Mouse (Mus musculus) brain, adult 2 months (tissue): ENCODE results near the gene 1700011L22Rik.

ENCODE experiments used
- DNase-seq: peaks from one replicate; pipeline ENCODE4 v3.0.0; 2011; ENCODE audit warnings: low read depth, low spot score

The 1700011L22Rik gene

DNA sequence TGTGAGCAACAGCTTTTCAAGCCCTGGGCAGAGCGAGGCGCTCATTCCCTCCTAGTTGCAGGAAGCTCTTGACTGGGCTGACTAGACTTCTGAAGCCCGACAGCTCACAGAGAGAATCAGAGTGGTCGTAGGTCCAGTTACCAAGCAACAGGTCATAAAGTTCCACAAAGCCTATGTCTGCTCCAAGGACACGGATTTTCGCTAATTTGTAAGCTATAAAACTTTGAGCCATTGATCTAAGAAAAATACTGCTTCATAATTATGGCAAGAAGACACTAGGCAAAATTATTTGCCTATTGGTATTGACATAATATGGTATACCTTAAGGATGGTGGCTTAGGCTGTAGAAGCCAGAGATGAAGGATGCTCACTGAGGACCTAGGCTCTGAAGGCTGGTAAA, at the start of gene 1700011L22Rik:
Gene 1700011L22Rik (minus strand): TSS at position 101 of the 400 bp plus-strand sequence.
- no peak for DNase-seq

DNA sequence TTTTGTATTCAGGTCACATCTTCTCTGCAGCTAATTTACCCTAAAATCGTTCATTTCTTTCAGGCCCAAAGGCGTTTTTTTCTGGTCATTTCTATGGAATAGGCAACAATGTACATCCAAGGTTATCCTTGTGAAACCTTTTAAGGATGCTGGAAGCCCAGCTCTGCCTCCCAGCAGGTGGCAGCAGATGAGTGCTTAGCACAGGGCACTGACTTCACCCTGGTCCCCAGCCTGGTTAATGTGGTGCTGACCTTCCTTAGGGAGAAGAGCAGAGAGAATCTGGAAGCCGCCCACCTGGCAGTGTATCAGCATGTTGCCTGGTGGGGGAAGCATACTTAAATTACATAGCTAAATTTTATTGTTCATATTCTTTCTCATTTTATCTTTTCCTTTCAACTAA, 49.4 kb upstream of the 1700011L22Rik start:
- DNase-seq = peak; percentile 82

DNA sequence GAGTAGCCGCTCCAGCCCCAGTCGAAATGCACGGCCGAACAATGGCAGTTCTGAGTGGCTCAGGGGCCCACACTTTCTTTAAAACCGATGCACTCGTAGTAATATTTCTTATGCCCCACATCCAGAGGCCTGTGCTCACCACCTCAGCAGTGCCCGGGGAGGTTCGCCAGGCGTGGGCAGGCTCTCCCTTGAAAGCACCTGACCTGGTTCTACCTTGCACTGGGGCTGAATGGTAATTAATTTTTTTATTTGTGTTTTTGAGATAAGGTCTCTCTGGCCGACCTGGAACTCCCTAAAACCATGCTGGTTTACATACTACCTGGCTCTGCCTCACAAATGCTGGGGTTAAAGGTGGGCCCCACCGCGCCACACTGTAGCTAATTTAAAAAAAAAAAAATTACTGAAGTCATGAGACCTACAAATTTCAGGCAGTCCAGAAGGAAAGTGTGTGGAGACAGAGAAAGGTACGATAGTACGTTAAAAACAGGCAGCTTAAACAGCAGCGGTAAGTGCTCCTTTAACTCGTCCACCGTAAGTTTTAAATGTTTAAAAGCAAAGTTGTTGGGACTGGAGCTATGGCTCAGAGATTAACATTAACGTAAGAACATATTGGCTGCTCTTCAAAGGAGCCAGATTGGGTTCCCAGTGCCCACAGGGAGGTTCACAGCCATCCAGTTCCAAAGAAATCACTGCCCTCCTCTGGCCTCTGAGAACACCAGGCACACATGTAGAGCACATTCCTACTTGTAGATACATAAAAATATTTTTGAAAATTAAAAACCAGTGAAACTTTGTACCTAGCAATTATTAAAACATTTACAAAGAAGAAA, 47.1 kb upstream of the 1700011L22Rik start:
- DNase-seq = no peak

GRCm38 (mm10) chr8:79294610-79295275, 46.4 kb upstream of the 1700011L22Rik start, which contains the start of gene Mmaa:
TSS of gene Mmaa (minus strand) at chr8:79294937.
- DNase-seq = peak; percentile 98

GRCm38 (mm10) chr8:79293841-79294240, 45.5 kb upstream of the 1700011L22Rik start:
- DNase-seq = peak; percentile 19

DNA sequence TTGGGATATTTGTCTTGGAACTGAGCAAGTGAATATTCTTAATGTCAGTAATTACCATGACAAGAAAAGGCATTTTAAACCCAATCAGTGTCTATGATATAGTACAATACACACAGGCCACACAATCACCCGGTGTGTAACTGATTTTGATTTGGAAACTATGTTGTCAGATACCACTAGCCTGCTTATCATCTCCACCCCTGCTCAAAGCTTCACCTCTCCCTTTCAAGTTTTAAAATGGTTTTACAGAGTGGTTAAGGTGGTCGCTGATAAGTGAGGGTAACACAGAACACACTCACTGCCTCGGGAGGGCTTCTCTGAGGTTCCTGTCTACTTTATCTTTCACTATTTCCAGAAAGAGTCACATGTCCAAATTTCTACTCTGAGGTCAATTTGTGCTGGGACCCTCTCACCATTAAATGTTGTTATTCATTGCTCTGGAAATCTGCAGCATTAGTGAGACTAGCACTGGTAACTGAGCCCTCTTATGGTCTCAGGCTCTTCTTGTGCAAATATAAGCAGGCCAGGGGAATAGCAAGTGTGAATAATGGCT, 44.4 kb upstream of the 1700011L22Rik start:
- DNase-seq = no peak

DNA sequence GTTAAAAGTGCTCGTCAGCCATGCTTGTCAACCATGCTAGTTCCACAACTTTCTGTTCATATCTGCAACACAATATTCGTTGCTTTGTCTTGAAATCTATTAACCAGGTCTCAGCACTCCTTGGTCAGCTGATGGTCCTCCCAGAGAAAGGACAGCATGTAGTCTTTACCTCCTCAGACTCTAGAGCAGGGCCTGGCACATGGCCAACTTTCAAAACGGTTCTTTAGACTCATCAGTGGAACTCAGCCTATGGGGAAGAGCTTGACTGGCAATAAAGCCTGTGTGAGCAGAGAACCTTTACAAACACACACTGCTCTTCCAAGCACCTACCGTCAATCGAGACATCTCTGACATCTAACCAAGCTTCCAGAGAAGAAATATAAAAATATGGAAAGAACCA, 41.2 kb upstream of the 1700011L22Rik start:
- no peak for DNase-seq

GRCm38 (mm10) chr8:79288681-79289080, 40.3 kb upstream of the 1700011L22Rik start:
- no peak for DNase-seq

DNA sequence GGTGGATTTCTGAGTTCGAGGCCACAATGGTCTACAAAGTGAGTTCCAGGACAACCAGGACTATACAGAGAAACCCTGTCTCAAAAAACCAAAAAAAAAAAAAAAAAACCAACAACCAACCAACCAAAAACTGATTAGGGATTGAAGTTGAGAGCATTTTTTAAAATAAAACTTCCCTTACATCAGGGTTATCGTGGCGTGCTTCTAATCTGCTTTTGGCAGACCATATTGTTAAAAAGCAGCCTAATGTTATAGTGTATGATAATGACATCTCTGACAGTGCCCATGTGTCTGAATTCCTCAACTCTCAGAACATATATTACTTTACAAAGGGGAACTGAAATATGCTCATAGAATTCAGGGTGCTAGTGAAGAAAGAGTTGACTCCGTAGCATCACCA, 39.9 kb upstream of the 1700011L22Rik start:
- DNase-seq = no peak

DNA sequence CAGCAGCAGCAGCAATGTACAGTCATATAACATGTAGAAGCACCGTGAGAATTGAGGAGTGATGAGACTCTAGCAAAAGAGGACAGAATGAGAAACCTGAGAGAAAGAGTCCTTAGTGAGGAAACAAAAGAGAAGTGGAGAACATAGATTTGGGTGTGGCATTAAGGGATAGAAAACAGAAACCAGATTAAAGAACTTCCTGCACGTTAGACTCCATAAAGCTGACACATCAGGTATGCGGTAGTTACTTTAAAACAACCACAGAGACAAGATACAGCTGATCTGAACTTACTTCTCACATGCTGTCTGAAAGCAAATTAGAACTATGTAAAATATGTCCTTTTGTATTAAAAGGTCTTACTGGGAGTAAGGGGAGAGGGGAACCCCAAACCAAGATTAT, 38.1 kb upstream of the 1700011L22Rik start:
- DNase-seq = no peak

DNA sequence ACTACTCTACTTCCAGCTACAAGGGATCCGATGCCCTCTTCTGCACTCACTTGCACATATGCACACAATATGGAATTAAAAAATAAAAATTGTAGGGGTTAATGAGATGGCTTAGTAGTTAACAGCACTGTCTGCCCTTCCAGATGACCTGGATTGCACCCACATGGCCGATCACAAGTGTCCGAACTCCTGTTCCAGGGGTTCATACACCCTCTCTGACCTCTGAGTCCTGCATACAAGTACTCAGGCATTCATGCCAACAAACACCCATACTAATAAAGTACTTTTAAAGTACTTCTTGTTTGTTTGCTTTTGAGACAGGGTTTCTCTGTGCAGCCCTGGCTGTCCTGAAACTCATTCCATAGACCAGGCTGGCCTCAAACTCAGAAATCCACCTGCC, 36.3 kb upstream of the 1700011L22Rik start:
- no peak for DNase-seq

DNA sequence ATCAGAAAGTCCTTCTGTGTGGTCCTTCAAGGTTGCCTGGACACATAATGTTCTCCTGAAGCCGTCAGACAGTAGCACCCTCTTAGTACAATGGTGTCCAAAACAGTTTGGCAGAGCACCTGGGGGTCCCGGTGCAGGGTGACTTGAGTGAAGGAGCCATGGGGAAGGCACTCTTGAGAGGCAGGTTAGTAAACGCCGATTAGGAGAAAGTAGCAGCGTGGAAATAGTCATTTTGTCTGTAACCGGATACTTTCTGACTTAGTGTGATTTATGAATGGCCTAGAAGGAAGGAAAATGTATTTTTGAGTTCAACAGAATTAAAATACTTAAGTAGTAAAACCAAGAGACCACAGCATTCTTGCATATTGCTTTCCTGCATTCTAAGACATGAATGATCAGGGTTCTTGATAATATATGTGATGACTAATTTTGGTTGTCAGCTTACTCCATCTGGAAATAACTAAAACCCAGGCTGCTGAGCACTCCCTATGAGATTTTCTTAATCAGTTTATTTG, 33.1 kb upstream of the 1700011L22Rik start:
- DNase-seq = no peak

DNA sequence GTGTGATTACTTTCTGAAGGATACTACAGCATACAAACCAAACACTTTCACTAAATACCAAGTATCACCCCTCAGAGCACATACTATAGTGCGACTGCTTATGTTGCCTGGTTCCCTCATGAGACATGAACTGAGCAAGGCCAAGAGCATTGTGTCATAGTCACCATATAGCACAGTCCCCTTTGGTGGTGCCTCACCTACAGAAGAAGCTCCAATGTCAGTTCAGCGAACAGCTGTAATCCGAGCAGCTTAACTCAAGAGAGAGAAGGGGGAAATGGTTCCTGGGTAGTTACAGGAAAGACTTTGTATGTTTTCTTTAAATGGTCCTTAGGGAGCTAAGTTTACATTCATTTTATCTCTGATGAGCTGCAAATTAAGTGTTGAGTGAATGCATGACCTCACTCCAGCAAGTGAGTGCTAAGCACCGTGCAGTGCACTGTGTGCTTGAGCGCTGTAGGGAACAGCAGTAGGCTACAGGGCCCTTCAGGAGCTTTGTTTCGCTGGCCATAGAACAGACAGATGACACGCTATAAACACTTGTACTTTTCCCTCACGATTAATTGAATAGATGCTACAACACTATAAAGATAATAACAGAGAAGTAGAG, 29.0 kb upstream of the 1700011L22Rik start:
- no peak for DNase-seq

GRCm38 (mm10) chr8:79274940-79275339, 26.6 kb upstream of the 1700011L22Rik start:
- DNase-seq = no peak

- DNase-seq = no peak
Measured at GRCm38 (mm10) chr8:79273776-79274175, 25.4 kb upstream of the 1700011L22Rik start.

GRCm38 (mm10) chr8:79272676-79273075, 24.3 kb upstream of the 1700011L22Rik start:
- DNase-seq = no peak

- DNase-seq = no peak
Measured at GRCm38 (mm10) chr8:79268921-79269320, 20.6 kb upstream of the 1700011L22Rik start.

DNA sequence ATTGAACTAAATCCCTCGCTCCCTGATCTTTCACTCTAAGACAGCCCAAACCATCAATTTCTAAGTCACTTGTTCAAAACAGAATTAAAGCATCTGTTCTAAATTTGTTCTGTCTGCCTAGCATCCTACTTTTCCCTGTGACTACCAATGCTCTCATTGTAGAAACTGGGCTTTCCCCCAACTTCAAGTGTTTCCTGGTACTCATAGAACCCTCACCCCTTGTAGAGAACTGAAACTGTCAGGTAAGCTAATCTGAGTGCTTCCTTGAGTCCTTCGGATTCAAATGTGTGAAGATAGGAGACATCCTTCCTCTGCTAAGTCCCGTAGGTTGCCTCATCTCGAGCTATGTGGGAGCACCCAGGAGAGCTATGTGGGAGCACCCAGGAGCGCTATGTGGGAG, 13.6 kb upstream of the 1700011L22Rik start:
- no peak for DNase-seq

GRCm38 (mm10) chr8:79256076-79256705, 7.8 kb upstream of the 1700011L22Rik start:
- DNase-seq = peak; percentile 24

GRCm38 (mm10) chr8:79253742-79254141, 5.4 kb upstream of the 1700011L22Rik start:
- peak; percentile 53 for DNase-seq

- DNase-seq = no peak
Measured at GRCm38 (mm10) chr8:79243422-79243821, 4.9 kb downstream of the 1700011L22Rik start.
